Mouse (Mus musculus): ENCODE results near the gene AC131692.1.
A peak's percentile ranks its signal among the peaks of the same experiment; 100 is the strongest.

DNA sequence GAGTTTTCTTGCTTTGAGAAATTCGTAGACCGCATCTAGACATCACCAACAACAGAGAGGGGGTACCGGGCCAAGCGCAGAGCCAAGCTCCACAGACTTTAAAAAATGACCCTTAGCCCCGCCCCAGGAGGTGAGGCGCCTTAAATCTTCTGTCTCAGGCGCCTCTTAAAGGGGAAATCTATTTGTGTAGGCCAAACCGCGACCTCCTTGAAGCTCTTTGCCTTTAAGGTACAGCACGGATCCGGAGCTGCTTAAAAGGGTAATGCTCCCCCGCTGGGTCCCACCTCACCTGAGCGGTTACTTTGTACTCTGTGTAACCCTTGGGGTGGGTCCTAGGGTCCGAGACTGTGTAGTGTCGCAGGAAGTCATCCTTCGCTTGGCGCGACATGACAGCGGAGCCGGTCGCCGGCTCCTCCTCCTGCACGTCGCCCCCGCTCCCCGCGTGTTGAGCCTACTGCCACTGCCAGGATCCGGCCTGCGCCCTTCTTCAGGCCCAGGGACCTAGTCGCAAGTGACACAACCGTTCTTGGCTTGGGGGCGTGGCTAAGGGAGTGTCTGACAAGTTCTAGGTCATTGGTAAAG lies 33.6 kb downstream of the AC131692.1 start, which contains the start of gene Snx15:
- TF ChIP-seq CTCF (IDR thresholded peaks at IDR 0.05), result no peak; the same call in 1 of the 2 replicates
- TF ChIP-seq EP300 (IDR thresholded peaks at IDR 0.05), result 0 out of 2 replicates have a peak, but pooled peaks have one; percentile 53

Data from lung, postnatal 0 days (tissue).